Mouse (Mus musculus): Measurements from ENCODE around the gene Rilpl1. TPM values are rescaled to one million over a fixed set of nuclear protein-coding genes. Genes with fewer than 3 reads are reported as not detected.

Rilpl1 gene
- polyA plus RNA-seq, 1 experiment, result 22.7 TPM

GRCm38 (mm10) chr5:124528351-124528750, 2.8 kb downstream of the Rilpl1 start:
- TF ChIP-seq POLR2A (IDR thresholded peaks at IDR 0.05; ENCODE audit: borderline replicate concordance, insufficient read depth, low read length), result no peak
- no peak for TF ChIP-seq CTCF (IDR thresholded peaks at IDR 0.05; ENCODE audit: borderline replicate concordance, insufficient read depth, low read depth, low read length)
- WGBS, result 72% methylated on average over 4 of the region's 4 CpGs
- no peak overlapping the region for H3K4me3 ChIP-seq (replicated peaks; ENCODE audit: insufficient read depth, low read depth, low read length)

GRCm38 (mm10) chr5:124524943-124525342, 6.2 kb downstream of the Rilpl1 start:
- Histone ChIP-seq H3K27ac (ENCODE audit: insufficient read depth, low read length) (no peak overlapping the region), H3K27me3 (ENCODE audit: control insufficient read depth, insufficient read depth, low read length) (no peaks in the 10 kb centered on the region), H3K4me1 (ENCODE audit: control insufficient read depth, insufficient read depth, low read length) (no peaks in the 10 kb centered on the region), H3K4me3 (replicated peaks; ENCODE audit: insufficient read depth, low read depth, low read length) (no peak overlapping the region)
- DNase-seq, result no peak
- TF ChIP-seq CTCF (IDR thresholded peaks at IDR 0.05; ENCODE audit: borderline replicate concordance, insufficient read depth, low read depth, low read length) (no peak), POLR2A (IDR thresholded peaks at IDR 0.05; ENCODE audit: borderline replicate concordance, insufficient read depth, low read length) (no peak)
- WGBS, result 82% methylated on average over 5 of the region's 5 CpGs

More at GRCm38 (mm10) chr5:124528351-124528750, 2.8 kb downstream of the Rilpl1 start:
- no peaks in the 10 kb centered on the region for H3K4me1 ChIP-seq (ENCODE audit: control insufficient read depth, insufficient read depth, low read length)
- no peaks in the 10 kb centered on the region for H3K27me3 ChIP-seq (ENCODE audit: control insufficient read depth, insufficient read depth, low read length)
- no peak overlapping the region for H3K27ac ChIP-seq (ENCODE audit: insufficient read depth, low read length)
- DNase-seq, result no peak

- no peak for DNase-seq
- H3K4me1 ChIP-seq (ENCODE audit: control insufficient read depth, insufficient read depth, low read length), result peaks cover 3% of the 10 kb centered on the region; the same call in 1 of the 2 replicates
- H3K4me3 ChIP-seq (replicated peaks; ENCODE audit: insufficient read depth, low read depth, low read length), result no peak overlapping the region
- H3K27ac ChIP-seq (ENCODE audit: insufficient read depth, low read length), result no peak overlapping the region
- H3K27me3 ChIP-seq (ENCODE audit: control insufficient read depth, insufficient read depth, low read length), result no peaks in the 10 kb centered on the region
- TF ChIP-seq POLR2A (IDR thresholded peaks at IDR 0.05; ENCODE audit: borderline replicate concordance, insufficient read depth, low read length) (no peak), CTCF (IDR thresholded peaks at IDR 0.05; ENCODE audit: borderline replicate concordance, insufficient read depth, low read depth, low read length) (no peak)
- 96% methylated on average over 8 of the region's 8 CpGs for WGBS
These were observed 8.2 kb downstream of the Rilpl1 start for GRCm38 (mm10) chr5:124523032-124523431.

- no peak overlapping the region for H3K4me3 ChIP-seq (replicated peaks; ENCODE audit: insufficient read depth, low read depth, low read length)
- 93% methylated on average over 4 of the region's 4 CpGs for WGBS
- TF ChIP-seq CTCF (IDR thresholded peaks at IDR 0.05; ENCODE audit: borderline replicate concordance, insufficient read depth, low read depth, low read length) (no peak), POLR2A (IDR thresholded peaks at IDR 0.05; ENCODE audit: borderline replicate concordance, insufficient read depth, low read length) (no peak)
These were observed 9.6 kb downstream of the Rilpl1 start for GRCm38 (mm10) chr5:124521588-124521987.

GRCm38 (mm10) chr5:124518648-124519047, 12.5 kb downstream of the Rilpl1 start:
- TF ChIP-seq POLR2A (IDR thresholded peaks at IDR 0.05; ENCODE audit: borderline replicate concordance, insufficient read depth, low read length), result no peak
- no peak for TF ChIP-seq CTCF (IDR thresholded peaks at IDR 0.05; ENCODE audit: borderline replicate concordance, insufficient read depth, low read depth, low read length)
- no peak overlapping the region for H3K27ac ChIP-seq (ENCODE audit: insufficient read depth, low read length)
- H3K4me1 ChIP-seq (ENCODE audit: control insufficient read depth, insufficient read depth, low read length), result peaks cover 3% of the 10 kb centered on the region; the same call in 1 of the 2 replicates

More at GRCm38 (mm10) chr5:124521588-124521987, 9.6 kb downstream of the Rilpl1 start:
- no peaks in the 10 kb centered on the region for H3K27me3 ChIP-seq (ENCODE audit: control insufficient read depth, insufficient read depth, low read length)
- no peak for DNase-seq
- peaks cover 3% of the 10 kb centered on the region; the same call in 1 of the 2 replicates for H3K4me1 ChIP-seq (ENCODE audit: control insufficient read depth, insufficient read depth, low read length)
- no peak overlapping the region for H3K27ac ChIP-seq (ENCODE audit: insufficient read depth, low read length)

GRCm38 (mm10) chr5:124515789-124516188, 15.4 kb downstream of the Rilpl1 start:
- DNase-seq, result no peak
- Histone ChIP-seq H3K4me1 (ENCODE audit: control insufficient read depth, insufficient read depth, low read length) (peaks cover 3% of the 10 kb centered on the region; the same call in 1 of the 2 replicates), H3K27me3 (ENCODE audit: control insufficient read depth, insufficient read depth, low read length) (no peaks in the 10 kb centered on the region), H3K4me3 (replicated peaks; ENCODE audit: insufficient read depth, low read depth, low read length) (no peak overlapping the region), H3K27ac (ENCODE audit: insufficient read depth, low read length) (no peak overlapping the region)
- TF ChIP-seq POLR2A (IDR thresholded peaks at IDR 0.05; ENCODE audit: borderline replicate concordance, insufficient read depth, low read length) (no peak), CTCF (IDR thresholded peaks at IDR 0.05; ENCODE audit: borderline replicate concordance, insufficient read depth, low read depth, low read length) (no peak)
- WGBS, result 84% methylated on average over 5 of the region's 5 CpGs

More at GRCm38 (mm10) chr5:124518648-124519047, 12.5 kb downstream of the Rilpl1 start:
- 16% methylated on average over 10 of the region's 10 CpGs for WGBS
- no peaks in the 10 kb centered on the region for H3K27me3 ChIP-seq (ENCODE audit: control insufficient read depth, insufficient read depth, low read length)
- no peak for DNase-seq
- H3K4me3 ChIP-seq (replicated peaks; ENCODE audit: insufficient read depth, low read depth, low read length), result no peak overlapping the region

- H3K4me3 ChIP-seq (replicated peaks; ENCODE audit: insufficient read depth, low read depth, low read length), result no peak overlapping the region
- H3K27me3 ChIP-seq (ENCODE audit: control insufficient read depth, insufficient read depth, low read length), result no peaks in the 10 kb centered on the region
- TF ChIP-seq CTCF (IDR thresholded peaks at IDR 0.05; ENCODE audit: borderline replicate concordance, insufficient read depth, low read depth, low read length), result no peak
- H3K4me1 ChIP-seq (ENCODE audit: control insufficient read depth, insufficient read depth, low read length), result no peaks in the 10 kb centered on the region
- DNase-seq, result no peak
- WGBS, result 87% methylated on average over 10 of the region's 10 CpGs
- no peak overlapping the region for H3K27ac ChIP-seq (ENCODE audit: insufficient read depth, low read length)
These were observed 20.6 kb downstream of the Rilpl1 start for GRCm38 (mm10) chr5:124510536-124511050.

- H3K4me3 ChIP-seq (replicated peaks; ENCODE audit: insufficient read depth, low read depth, low read length), result no peak overlapping the region
- TF ChIP-seq POLR2A (IDR thresholded peaks at IDR 0.05; ENCODE audit: borderline replicate concordance, insufficient read depth, low read length) (no peak), CTCF (IDR thresholded peaks at IDR 0.05; ENCODE audit: borderline replicate concordance, insufficient read depth, low read depth, low read length) (no peak)
- no peaks in the 10 kb centered on the region for H3K4me1 ChIP-seq (ENCODE audit: control insufficient read depth, insufficient read depth, low read length)
- H3K27me3 ChIP-seq (ENCODE audit: control insufficient read depth, insufficient read depth, low read length), result no peaks in the 10 kb centered on the region
- DNase-seq, result no peak
- 69% methylated on average over 12 of the region's 12 CpGs for WGBS
- H3K27ac ChIP-seq (ENCODE audit: insufficient read depth, low read length), result no peak overlapping the region
These were observed 21.4 kb downstream of the Rilpl1 start for GRCm38 (mm10) chr5:124509742-124510237.
